Mouse (Mus musculus) stomach, postnatal 0 days (tissue): ENCODE results near the gene Hpdl.

Experiments used
- CTCF ChIP-seq: IDR thresholded peaks from 2 replicates; pipeline ENCODE4 v1.5.1; 2016; ENCODE audit warnings: antibody characterized with exemption, low read depth, mild to moderate bottlenecking, moderate library complexity
- EP300 ChIP-seq: optimal IDR thresholded peaks from 2 replicates; pipeline ENCODE3; 2016; ENCODE audit warnings: antibody characterized with exemption

DNA sequence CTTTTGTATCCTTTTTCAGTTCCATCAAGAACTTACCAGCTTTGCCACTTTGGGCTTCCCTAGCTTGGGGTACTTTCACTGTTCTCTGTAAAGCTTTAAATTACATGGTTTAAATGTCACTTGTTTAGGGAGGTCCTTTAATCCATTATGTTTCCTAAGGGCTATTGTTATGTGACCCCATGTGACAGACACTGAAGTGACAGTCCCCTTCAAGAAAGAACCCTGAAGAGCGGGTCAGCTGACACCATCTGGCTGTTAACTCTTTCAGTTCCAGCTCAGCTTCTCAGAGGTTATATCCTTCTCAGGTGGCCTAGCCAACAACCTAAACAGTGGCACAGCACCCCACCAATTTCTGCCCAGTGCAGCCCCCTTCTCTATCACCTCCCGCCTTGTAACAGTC lies 32.8 kb upstream of the Hpdl start:
- no peak for TF ChIP-seq CTCF
- no peak for TF ChIP-seq EP300
